Mouse (Mus musculus): ENCODE measurements around the gene Loxl1.

- TF ChIP-seq CTCF (IDR thresholded peaks at IDR 0.05; ENCODE audit: low read depth) = no peak
- TF ChIP-seq EP300 (IDR thresholded peaks at IDR 0.05; ENCODE audit: low read depth) = no peak
These were observed 33.0 kb upstream of the Loxl1 start for GRCm38 (mm10) chr9:58345963-58346362.
